Mouse (Mus musculus): ENCODE measurements at regions not wholly inside any gene's neighbourhood (a gene's known extent, or its start where the extent isn't known, plus 50 kb on each side); places are given as distances from the start of the nearest gene placed in this dataset.
A peak's percentile ranks its signal among the peaks of the same experiment; 100 is the strongest.

GRCm38 (mm10) chr16:5537286-5538204, 281.8 kb upstream of the Eef2kmt start:
- peak; percentile 2 for DNase-seq

- no peak for DNase-seq
Measured at GRCm38 (mm10) chr16:5536515-5536972, 280.8 kb upstream of the Eef2kmt start.

- DNase-seq, result no peak
Measured at GRCm38 (mm10) chr16:5535414-5535813, 279.6 kb upstream of the Eef2kmt start.

GRCm38 (mm10) chr16:5534862-5535261, 279.1 kb upstream of the Eef2kmt start:
- DNase-seq, result no peak

- no peak for DNase-seq
Measured at GRCm38 (mm10) chr16:5534385-5534784, 278.6 kb upstream of the Eef2kmt start.

GRCm38 (mm10) chr16:5532281-5532680, 276.5 kb upstream of the Eef2kmt start:
- DNase-seq, result no peak

GRCm38 (mm10) chr16:5529823-5530222, 274.0 kb upstream of the Eef2kmt start:
- DNase-seq, result no peak

GRCm38 (mm10) chr16:5527936-5528335, 272.2 kb upstream of the Eef2kmt start:
- DNase-seq, result no peak

- DNase-seq, result no peak
Measured at GRCm38 (mm10) chr16:5524375-5524774, 268.6 kb upstream of the Eef2kmt start.

GRCm38 (mm10) chr16:5523402-5524021, 267.7 kb upstream of the Eef2kmt start:
- DNase-seq, result no peak

- no peak for DNase-seq
Measured at GRCm38 (mm10) chr16:5517746-5518145, 262.0 kb upstream of the Eef2kmt start.

GRCm38 (mm10) chr16:5515867-5516266, 260.1 kb upstream of the Eef2kmt start:
- DNase-seq, result no peak

- DNase-seq, result no peak
Measured at GRCm38 (mm10) chr16:5507261-5507660, 251.5 kb upstream of the Eef2kmt start.

GRCm38 (mm10) chr16:5501961-5502360, 246.2 kb upstream of the Eef2kmt start:
- DNase-seq, result no peak

GRCm38 (mm10) chr16:5496051-5496685, 240.4 kb upstream of the Eef2kmt start:
- DNase-seq, result no peak

GRCm38 (mm10) chr16:5493352-5493751, 237.6 kb upstream of the Eef2kmt start:
- no peak for DNase-seq

- DNase-seq, result no peak
Measured at GRCm38 (mm10) chr16:5487259-5487658, 231.5 kb upstream of the Eef2kmt start.

- DNase-seq, result no peak
Measured at GRCm38 (mm10) chr16:5483337-5483736, 227.6 kb upstream of the Eef2kmt start.

- DNase-seq, result no peak
Measured at GRCm38 (mm10) chr16:5480148-5480547, 224.4 kb upstream of the Eef2kmt start.

- DNase-seq, result no peak
Measured at GRCm38 (mm10) chr16:5478970-5479369, 223.2 kb upstream of the Eef2kmt start.

- peak; percentile 52 for DNase-seq
Measured at GRCm38 (mm10) chr16:5471321-5471720, 215.5 kb upstream of the Eef2kmt start.

- peak; percentile 55 for DNase-seq
Measured at GRCm38 (mm10) chr16:5467587-5467986, 211.8 kb upstream of the Eef2kmt start.

- no peak for DNase-seq
Measured at GRCm38 (mm10) chr16:5466760-5467159, 211.0 kb upstream of the Eef2kmt start.

Data from thymus, postnatal 25 days (tissue).